In genomic region chr13:84565644-84566532, GRCm38 (mm10) we compare ENCODE assay signal across 12 mouse cellular contexts.
A peak's percentile ranks its signal among the peaks of the same experiment; 100 is the strongest.
DNase-seq lines count a peak whose midpoint lies in the region; ATAC-seq lines count a peak whose summit lies in the region.
"Had no signal": no experiment of that assay in that cellular context is flagged by ENCODE, and none has a peak within 500 bp of the region (broad histone marks: within the 10 kb centered on the region; RNA-seq: fewer than 3 reads in every experiment).

No protein-coding gene starts in this region.

- H3K4me1 ChIP-seq in hindbrain, embryonic 10.5 days (replicated peaks), result peaks cover 37% of the 10 kb centered on the region
- H3K4me1 ChIP-seq in midbrain, embryonic 15.5 days, result peaks cover 3% of the 10 kb centered on the region; the same call in 1 of the 2 replicates

- peak overlapping the region; percentile 83 for H3K27ac ChIP-seq in hindbrain, embryonic 10.5 days
- peak overlapping the region; percentile 63 for H3K27ac ChIP-seq in midbrain, embryonic 15.5 days
- H3K27ac ChIP-seq: gastrocnemius, adult 2 months; liver, embryonic 14.5 days had no signal

- ATAC-seq in frontal cortex, adult (ENCODE audit: low TSS enrichment), result peak; percentile 93
- ATAC-seq in midbrain, embryonic 15.5 days (replicated peaks), result peak; percentile 64
- no peak for ATAC-seq in granulocyte monocyte progenitor cell, adult 5-6 weeks (replicated peaks; ENCODE audit: poor library complexity, severe bottlenecking)

- H3K9ac ChIP-seq in midbrain, embryonic 15.5 days, result no peak overlapping the region
- H3K9ac ChIP-seq: liver, embryonic 14.5 days had no signal

- H3K9me3 ChIP-seq in hindbrain, embryonic 10.5 days, result no peaks in the 10 kb centered on the region
- H3K9me3 ChIP-seq in midbrain, embryonic 15.5 days, result no peaks in the 10 kb centered on the region

- WGBS in hindbrain, embryonic 10.5 days, result 63% methylated on average over 11 of the region's 11 CpGs
- WGBS in midbrain, embryonic 15.5 days, result 47% methylated on average over 11 of the region's 11 CpGs

- DNase-seq in frontal cortex, postnatal 25 days (ENCODE audit: low spot score in 2 of 2), result no peak
- DNase-seq in cerebellum, postnatal 10 days, result peak; percentile 60 to 66
- DNase-seq in hindbrain, embryonic 10.5 days (ENCODE audit: low spot score), result no peak
- DNase-seq in gastrocnemius, postnatal 4 days (ENCODE audit: low spot score in 2 of 2), result no peak
- no peak for DNase-seq in retina, embryonic 14.5 days (ENCODE audit: low spot score)
- DNase-seq: adrenal gland, postnatal 36 days; gastrocnemius, adult 2 months; kidney, adult 2 months had no signal

- no peak overlapping the region for H3K4me3 ChIP-seq in hindbrain, embryonic 10.5 days
- H3K4me3 ChIP-seq in midbrain, embryonic 15.5 days, result no peak overlapping the region
- H3K4me3 ChIP-seq: gastrocnemius, adult 2 months had no signal

- no peaks in the 10 kb centered on the region for H3K27me3 ChIP-seq in hindbrain, embryonic 10.5 days (ENCODE audit: insufficient read depth, poor library complexity, severe bottlenecking)
- no peaks in the 10 kb centered on the region for H3K27me3 ChIP-seq in midbrain, embryonic 15.5 days (replicated peaks)

- no peaks in the 10 kb centered on the region for H3K36me3 ChIP-seq in hindbrain, embryonic 10.5 days
- H3K36me3 ChIP-seq in midbrain, embryonic 15.5 days (replicated peaks), result no peaks in the 10 kb centered on the region

- no peak overlapping the region for H3K4me2 ChIP-seq in midbrain, embryonic 15.5 days

Comparison
In these comparisons a context has a peak if more than half of its experiments do, and no peak if none do; other contexts are left out.
1. DNase-seq: peak in cerebellum, postnatal 10 days (2 of 2); none in frontal cortex, postnatal 25 days (0 of 2), hindbrain, embryonic 10.5 days (single experiment), gastrocnemius, postnatal 4 days (0 of 2) and retina, embryonic 14.5 days (single experiment).